Mouse (Mus musculus) T-helper 1 cell (primary cell): Measurements from ENCODE around the gene Sh3bgr.

Experiments used
- in situ Hi-C: fragments of 300-600 bp; cut with MboI, MseI; formaldehyde crosslinking; loops from one replicate; pipeline ENCODE4 v1.15.1; 2025; ENCODE audit warnings: high pct_unique_total_duplicates

Gene Sh3bgr

GRCm38 (mm10) chr16:96199913-96200701 lies at the start of gene Sh3bgr:
Sh3bgr (plus strand) TSS chr16:96200450.
- in situ Hi-C loops: no loop called here

- in situ Hi-C loops: no loop called here
Measured at GRCm38 (mm10) chr16:96150995-96151394, 49.3 kb upstream of the Sh3bgr start.

GRCm38 (mm10) chr16:96151551-96151950 lies 48.7 kb upstream of the Sh3bgr start:
- in situ Hi-C loops: no loop called here

GRCm38 (mm10) chr16:96154476-96154875 lies 45.8 kb upstream of the Sh3bgr start:
- in situ Hi-C loops: no loop called here

- in situ Hi-C loops: no loop called here
Measured at GRCm38 (mm10) chr16:96156019-96156418, 44.2 kb upstream of the Sh3bgr start.

GRCm38 (mm10) chr16:96157171-96157570 lies 43.1 kb upstream of the Sh3bgr start:
- in situ Hi-C loops: no loop called here

GRCm38 (mm10) chr16:96158511-96159080 lies 41.7 kb upstream of the Sh3bgr start:
- in situ Hi-C loops: no loop called here

GRCm38 (mm10) chr16:96159091-96159731 lies 41.0 kb upstream of the Sh3bgr start:
- in situ Hi-C loops: no loop called here

- in situ Hi-C loops: no loop called here
Measured at GRCm38 (mm10) chr16:96159794-96160346, 40.4 kb upstream of the Sh3bgr start.

GRCm38 (mm10) chr16:96160927-96161326 lies 39.3 kb upstream of the Sh3bgr start:
- in situ Hi-C loops: no loop called here

GRCm38 (mm10) chr16:96161336-96161735 lies 38.9 kb upstream of the Sh3bgr start:
- in situ Hi-C loops: no loop called here

GRCm38 (mm10) chr16:96165723-96166264 lies 34.5 kb upstream of the Sh3bgr start:
- in situ Hi-C loops: no loop called here

GRCm38 (mm10) chr16:96168837-96169236 lies 31.4 kb upstream of the Sh3bgr start:
- in situ Hi-C loops: no loop called here

- in situ Hi-C loops: no loop called here
Measured at GRCm38 (mm10) chr16:96173648-96174047, 26.6 kb upstream of the Sh3bgr start.

- in situ Hi-C loops: no loop called here
Measured at GRCm38 (mm10) chr16:96175399-96175798, 24.9 kb upstream of the Sh3bgr start.

- in situ Hi-C loops: no loop called here
Measured at GRCm38 (mm10) chr16:96179156-96179555, 21.1 kb upstream of the Sh3bgr start.

GRCm38 (mm10) chr16:96187619-96188018 lies 12.6 kb upstream of the Sh3bgr start:
- in situ Hi-C loops: no loop called here

- in situ Hi-C loops: no loop called here
Measured at GRCm38 (mm10) chr16:96191531-96192506, 8.4 kb upstream of the Sh3bgr start, which contains the start of gene Lca5l. Lca5l (minus strand) TSS chr16:96192271.

GRCm38 (mm10) chr16:96200702-96201028 lies 415 bp downstream of the Sh3bgr start:
- in situ Hi-C loops: no loop called here

- in situ Hi-C loops: no loop called here
Measured at GRCm38 (mm10) chr16:96201485-96202232, 1.4 kb downstream of the Sh3bgr start.
